Mouse (Mus musculus) liver, embryonic 11.5 days (tissue): ENCODE data around the gene Gpr153. TPM values are rescaled to one million over a fixed set of nuclear protein-coding genes. Genes with fewer than 3 reads are reported as not detected.
A peak's percentile ranks its signal among the peaks of the same experiment; 100 is the strongest.

Experiments
- ATAC-seq: fragments of 200-750 bp; cut with Nextera tagmentation; replicated peaks from 2 replicates; pipeline ENCODE4 v1.8.0; 2017; ENCODE audit warnings: moderate number of reproducible peaks, mild to moderate bottlenecking, moderate TSS enrichment, moderate library complexity; ENCODE audit not compliant: low FRiP score
- DNase-seq: peaks from one replicate; pipeline ENCODE4 v3.0.0-alpha.2; 2017; ENCODE audit warnings: low spot score
- H3K27ac ChIP-seq: fragments of 300-500 bp; sonication (generic); 2 replicates; pipeline ENCODE4 v1.5.1; 2014; ENCODE audit warnings: mild to moderate bottlenecking, low read depth, low read length, control low read depth
- H3K27me3 ChIP-seq: fragments of 300-500 bp; sonication (generic); replicated peaks from 2 replicates; pipeline ENCODE4 v1.6.1; 2014; ENCODE audit warnings: low read length, mixed read lengths; ENCODE audit not compliant: control insufficient read depth, insufficient read depth
- H3K36me3 ChIP-seq: fragments of 300-500 bp; sonication (generic); 2 replicates; pipeline ENCODE4 v1.6.1; 2014; ENCODE audit warnings: mild to moderate bottlenecking, low read length, moderate library complexity, mixed read lengths; ENCODE audit not compliant: control insufficient read depth, insufficient read depth
- H3K4me1 ChIP-seq: fragments of 300-500 bp; sonication (generic); replicated peaks from 2 replicates; pipeline ENCODE4 v1.6.1; 2014; ENCODE audit warnings: low read length, mixed read lengths; ENCODE audit not compliant: control insufficient read depth, insufficient read depth
- H3K4me2 ChIP-seq: fragments of 300-500 bp; sonication (generic); 2 replicates; pipeline ENCODE4 v1.6.1; 2014; ENCODE audit warnings: mild to moderate bottlenecking, control low read depth, moderate library complexity
- H3K4me3 ChIP-seq: fragments of 300-500 bp; sonication (generic); 2 replicates; pipeline ENCODE4 v1.5.1; 2014; ENCODE audit warnings: low read depth, low read length, control low read depth
- H3K9ac ChIP-seq: fragments of 300-500 bp; sonication (generic); 2 replicates; pipeline ENCODE4 v1.6.1; 2014; ENCODE audit warnings: low read depth, low read length, control low read depth
- H3K9me3 ChIP-seq: fragments of 300-500 bp; sonication (generic); 2 replicates; pipeline ENCODE4 v1.6.1; 2016; ENCODE audit warnings: low read length, inconsistent platforms, mixed read lengths; ENCODE audit not compliant: control insufficient read depth
- WGBS: fragments of 180-500 bp; shearing (Covaris S2); extraction: QIAGEN DNeasy Blood & Tissue Kit; methylation state at CpG from one replicate; pipeline ENCODE4 v1.1.7; 2014; 5-methylcytosine and 5-hydroxymethylcytosine counted together
- polyA plus RNA-seq: library from polyadenylated mRNA; unstranded; fragments of >200 nt; fragmentation: Nextera tagmentation; extraction: Ambion mirVana; gene quantifications from 2 replicates; pipeline ENCODE4 v1.2.1, GENCODE M21; 2014

The Gpr153 gene
- polyA plus RNA-seq, 1 experiment from 2014 or later, result 2.2 TPM

GRCm38 (mm10) chr4:152296874-152297861, 23.1 kb downstream of the Gpr153 start, which contains the start of gene Icmt:
Gene Icmt, plus strand, starts transcription at chr4:152297227.
- Histone ChIP-seq H3K27me3 (peaks cover 17% of the 10 kb centered on the region), H3K9ac (peak within 1 kb of the TSS; percentile 95), H3K4me3 (peak within 1 kb of the TSS; percentile 88), H3K36me3 (peaks cover 9% of the 10 kb centered on the region; the same call in 1 of the 2 replicates), H3K9me3 (no peaks in the 10 kb centered on the region), H3K4me2 (peak within 1 kb of the TSS; percentile 96), H3K4me1 (peaks cover 18% of the 10 kb centered on the region), H3K27ac (peak within 1 kb of the TSS; percentile 81)
- peak; percentile 99 for DNase-seq
- ATAC-seq, result peak; percentile 93
- WGBS, result under 1% methylated on average over 119 of the region's 119 CpGs

GRCm38 (mm10) chr4:152298836-152299235, 24.8 kb downstream of the Gpr153 start:
- Histone ChIP-seq H3K4me3 (peak overlapping the region; percentile 88; the same call in 1 of the 2 replicates), H3K4me1 (peaks cover 18% of the 10 kb centered on the region), H3K9ac (no peak overlapping the region), H3K9me3 (no peaks in the 10 kb centered on the region), H3K36me3 (peaks cover 15% of the 10 kb centered on the region), H3K27me3 (peaks cover 2% of the 10 kb centered on the region; the same call in 1 of the 2 replicates), H3K27ac (no peak overlapping the region), H3K4me2 (peak overlapping the region; percentile 96)
- ATAC-seq, result no peak
- DNase-seq, result no peak
- WGBS, result 83% methylated on average over 14 of the region's 14 CpGs

GRCm38 (mm10) chr4:152300375-152300774, 26.3 kb downstream of the Gpr153 start:
- Histone ChIP-seq H3K9ac (no peak overlapping the region), H3K4me1 (peaks cover 16% of the 10 kb centered on the region), H3K4me2 (no peak overlapping the region), H3K27ac (no peak overlapping the region), H3K36me3 (peaks cover 21% of the 10 kb centered on the region), H3K9me3 (no peaks in the 10 kb centered on the region), H3K4me3 (no peak overlapping the region), H3K27me3 (no peaks in the 10 kb centered on the region)
- WGBS, result 89% methylated on average over 8 of the region's 8 CpGs
- DNase-seq (no peak), ATAC-seq (no peak)

- DNase-seq (no peak), ATAC-seq (no peak)
- Histone ChIP-seq H3K4me2 (no peak overlapping the region), H3K27ac (no peak overlapping the region), H3K4me3 (no peak overlapping the region), H3K4me1 (peaks cover 12% of the 10 kb centered on the region), H3K9ac (no peak overlapping the region), H3K36me3 (peaks cover 21% of the 10 kb centered on the region), H3K9me3 (no peaks in the 10 kb centered on the region), H3K27me3 (no peaks in the 10 kb centered on the region)
- 80% methylated on average over 11 of the region's 11 CpGs for WGBS
Measured at GRCm38 (mm10) chr4:152302012-152302411, 28.0 kb downstream of the Gpr153 start.

- Histone ChIP-seq H3K36me3 (peaks cover 21% of the 10 kb centered on the region), H3K4me3 (no peak overlapping the region), H3K27me3 (no peaks in the 10 kb centered on the region), H3K4me1 (peaks cover 8% of the 10 kb centered on the region), H3K27ac (no peak overlapping the region), H3K4me2 (no peak overlapping the region), H3K9ac (no peak overlapping the region), H3K9me3 (no peaks in the 10 kb centered on the region)
- 90% methylated on average over 10 of the region's 10 CpGs for WGBS
- DNase-seq (no peak), ATAC-seq (no peak)
Measured at GRCm38 (mm10) chr4:152303172-152303571, 29.1 kb downstream of the Gpr153 start.

- Histone ChIP-seq H3K4me2 (no peak overlapping the region), H3K4me3 (no peak overlapping the region), H3K36me3 (peaks cover 21% of the 10 kb centered on the region), H3K27ac (no peak overlapping the region), H3K4me1 (no peaks in the 10 kb centered on the region), H3K9me3 (no peaks in the 10 kb centered on the region), H3K27me3 (no peaks in the 10 kb centered on the region; the same call in 1 of the 2 replicates), H3K9ac (no peak overlapping the region)
- WGBS, result 88% methylated on average over 6 of the region's 6 CpGs
- DNase-seq (no peak), ATAC-seq (no peak)
Measured at GRCm38 (mm10) chr4:152304685-152305084, 30.7 kb downstream of the Gpr153 start.

GRCm38 (mm10) chr4:152305991-152306390, 32.0 kb downstream of the Gpr153 start:
- Histone ChIP-seq H3K9ac (no peak overlapping the region), H3K27me3 (peaks cover 7% of the 10 kb centered on the region), H3K9me3 (no peaks in the 10 kb centered on the region), H3K4me3 (no peak overlapping the region), H3K4me2 (no peak overlapping the region), H3K36me3 (peaks cover 14% of the 10 kb centered on the region), H3K4me1 (no peaks in the 10 kb centered on the region), H3K27ac (no peak overlapping the region)
- WGBS, result 77% methylated on average over 6 of the region's 6 CpGs
- ATAC-seq, result no peak
- DNase-seq, result no peak

- Histone ChIP-seq H3K27me3 (peaks cover 23% of the 10 kb centered on the region), H3K36me3 (peaks cover 12% of the 10 kb centered on the region)
Measured at GRCm38 (mm10) chr4:152307542-152307941, 33.5 kb downstream of the Gpr153 start.

More at GRCm38 (mm10) chr4:152307542-152307941, 33.5 kb downstream of the Gpr153 start:
- H3K4me3 ChIP-seq, result no peak overlapping the region
- no peak overlapping the region for H3K27ac ChIP-seq
- no peak overlapping the region for H3K4me2 ChIP-seq
- no peak overlapping the region for H3K9ac ChIP-seq
- H3K4me1 ChIP-seq, result peaks cover 7% of the 10 kb centered on the region
- ATAC-seq (no peak), DNase-seq (no peak)
- 83% methylated on average over 9 of the region's 9 CpGs for WGBS
- no peaks in the 10 kb centered on the region for H3K9me3 ChIP-seq
